Mouse (Mus musculus) testis, adult 2 months (tissue): ENCODE measurements around the gene Zc3h7b.

Source experiments
- CTCF ChIP-seq: fragments of 200-500 bp; IDR thresholded peaks from 2 replicates; pipeline ENCODE4 v1.5.1; 2012; ENCODE audit warnings: low read depth, mild to moderate bottlenecking, inconsistent platforms, low read length, moderate library complexity; ENCODE audit not compliant: control insufficient read depth, insufficient read depth, insufficient replicate concordance
- POLR2A ChIP-seq: fragments of 200-500 bp; IDR thresholded peaks from 2 replicates; pipeline ENCODE4 v1.6.1; 2012; ENCODE audit warnings: low read depth, mild to moderate bottlenecking, inconsistent platforms, low read length, moderate library complexity; ENCODE audit not compliant: control insufficient read depth

- no peak for TF ChIP-seq POLR2A
- TF ChIP-seq CTCF, result no peak
Observed at GRCm38 (mm10) chr15:81792444-81792843, 47.6 kb downstream of the Zc3h7b start.
